Mouse (Mus musculus) heart, postnatal 0 days (tissue): ENCODE measurements around the gene Suox.

Source experiments
- CTCF ChIP-seq: IDR thresholded peaks from 2 replicates; pipeline ENCODE4 v1.5.1; 2016; ENCODE audit warnings: antibody characterized with exemption, control low read depth, low read depth
- EP300 ChIP-seq: IDR thresholded peaks from 2 replicates; pipeline ENCODE4 v1.6.1; 2016; ENCODE audit warnings: antibody characterized with exemption, low read depth

- no peak for TF ChIP-seq CTCF
- TF ChIP-seq EP300, result no peak
These were observed 11.4 kb downstream of the Suox start for GRCm38 (mm10) chr10:128662465-128662864.
